Mouse (Mus musculus) cerebellum, adult 2 months (tissue): ENCODE measurements around the gene Samd15. TPM values are rescaled to one million over a fixed set of nuclear protein-coding genes. Genes with fewer than 3 reads are reported as not detected.

Experiments used
- DNase-seq, 2 experiments: peaks; one replicate each; pipeline ENCODE4 v3.0.0; 2021
- H3K27ac ChIP-seq: fragments of 200-500 bp; 2 replicates; pipeline ENCODE4 v1.5.1; 2012; ENCODE audit warnings: low read length, control low read depth, inconsistent platforms; ENCODE audit not compliant: insufficient read depth
- H3K27me3 ChIP-seq: fragments of 200-500 bp; 2 replicates; pipeline ENCODE4 v1.6.1; 2012; ENCODE audit warnings: inconsistent platforms, mild to moderate bottlenecking, low read length, moderate library complexity; ENCODE audit not compliant: control insufficient read depth, insufficient read depth
- H3K4me1 ChIP-seq: fragments of 200-500 bp; 2 replicates; pipeline ENCODE4 v1.6.1; 2011; ENCODE audit warnings: low read length; ENCODE audit not compliant: control insufficient read depth, insufficient read depth
- H3K4me3 ChIP-seq: fragments of 200-500 bp; replicated peaks from 2 replicates; pipeline ENCODE3; 2011; ENCODE audit warnings: mild to moderate bottlenecking, low read depth, low read length, control low read depth; ENCODE audit not compliant: insufficient read depth
- CTCF ChIP-seq: fragments of 200-500 bp; IDR thresholded peaks from 2 replicates; pipeline ENCODE4 v1.5.1; 2011; ENCODE audit warnings: low read depth, mild to moderate bottlenecking, control low read depth, low read length, moderate library complexity, borderline replicate concordance; ENCODE audit not compliant: insufficient read depth
- POLR2A ChIP-seq: fragments of 200-500 bp; IDR thresholded peaks from 2 replicates; pipeline ENCODE4 v1.6.1; 2011; ENCODE audit warnings: low read length, control low read depth, borderline replicate concordance; ENCODE audit not compliant: insufficient read depth
- WGBS: fragments of 180-500 bp; shearing (Covaris S2); methylation state at CpG from one replicate; pipeline ENCODE4 v1.1.7; 2018; 5-methylcytosine and 5-hydroxymethylcytosine counted together
- polyA plus RNA-seq: library from polyadenylated mRNA; depleted of rRNA; stranded (reverse); fragments of >200 nt; gene quantifications from 2 replicates; pipeline ENCODE4 v1.2.3, GENCODE M21; 2012

Gene Samd15
- polyA plus RNA-seq, 1 experiment: 1.9 TPM

DNA sequence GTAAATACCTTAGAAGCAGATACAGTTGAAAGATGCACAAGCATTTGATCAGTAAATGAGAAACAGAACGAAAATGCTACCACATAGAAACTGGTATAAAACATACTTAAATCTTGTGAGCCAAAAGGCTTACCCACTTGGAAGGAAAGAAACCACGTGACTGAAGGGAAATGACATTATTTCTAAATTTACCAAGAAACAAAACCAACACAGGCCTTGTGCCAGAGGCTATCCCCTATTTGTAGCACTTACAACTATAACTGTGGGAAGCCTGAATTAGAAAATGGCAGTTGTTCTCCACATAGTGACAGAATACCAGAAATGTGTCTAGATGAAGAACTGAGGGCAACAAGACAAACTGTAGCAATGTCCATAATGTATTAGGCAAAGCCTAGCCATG is 16.5 kb downstream of the Samd15 start:
- WGBS: 66% methylated on average over 2 of the region's 2 CpGs
- no peak for TF ChIP-seq POLR2A
- no peak for TF ChIP-seq CTCF
- H3K4me1 ChIP-seq: no peaks in the 10 kb centered on the region
- no peak overlapping the region for H3K27ac ChIP-seq
- H3K27me3 ChIP-seq: no peaks in the 10 kb centered on the region
- DNase-seq: no peak
- H3K4me3 ChIP-seq: no peak overlapping the region

DNA sequence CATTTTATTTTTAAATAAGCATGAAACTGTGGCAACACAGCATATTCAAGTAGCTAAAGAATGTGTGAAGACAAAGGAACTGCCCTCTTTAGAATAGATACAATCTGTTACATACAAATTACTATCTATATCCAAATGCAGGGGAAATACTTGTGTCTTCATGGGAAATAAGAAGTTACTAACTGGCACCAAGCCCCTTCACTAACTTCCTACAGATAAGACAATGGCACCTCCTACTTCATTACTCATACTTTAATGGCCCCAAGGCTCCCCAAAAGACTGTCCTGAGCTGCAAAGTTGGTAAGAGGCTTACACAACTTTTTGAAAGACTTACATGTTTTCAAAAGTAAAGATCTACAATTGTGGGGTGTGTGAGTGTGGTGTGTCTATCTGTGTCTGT is 18.1 kb downstream of the Samd15 start:
- H3K4me1 ChIP-seq: no peaks in the 10 kb centered on the region
- H3K27ac ChIP-seq: no peak overlapping the region
- TF ChIP-seq POLR2A: no peak
- TF ChIP-seq CTCF: no peak
- no peak for DNase-seq
- no peaks in the 10 kb centered on the region for H3K27me3 ChIP-seq
- no peak overlapping the region for H3K4me3 ChIP-seq

DNA sequence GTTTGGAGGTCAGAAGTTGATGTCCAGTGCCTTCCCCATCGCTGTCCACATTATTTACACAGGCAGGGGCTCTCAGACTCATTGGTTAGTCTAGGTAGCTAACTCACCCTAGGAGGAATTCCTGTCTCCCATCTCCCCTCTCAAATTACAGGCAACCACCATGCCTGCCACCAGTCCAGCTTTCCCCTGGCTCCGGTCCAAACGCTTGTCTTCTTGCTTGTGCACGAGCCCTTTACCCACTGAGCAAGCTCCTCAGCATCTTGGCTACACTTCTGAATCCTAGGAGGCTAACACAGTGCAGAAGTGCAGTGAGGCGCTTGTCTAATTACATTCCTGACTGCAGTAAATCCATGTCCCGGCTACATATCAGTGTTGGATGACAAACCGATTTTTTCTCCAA is 19.8 kb downstream of the Samd15 start:
- Histone ChIP-seq H3K4me3 (no peak overlapping the region), H3K27me3 (no peaks in the 10 kb centered on the region), H3K27ac (no peak overlapping the region), H3K4me1 (no peaks in the 10 kb centered on the region)
- TF ChIP-seq POLR2A: no peak
- DNase-seq: no peak
- 22% methylated on average over 7 of the region's 7 CpGs for WGBS

DNA sequence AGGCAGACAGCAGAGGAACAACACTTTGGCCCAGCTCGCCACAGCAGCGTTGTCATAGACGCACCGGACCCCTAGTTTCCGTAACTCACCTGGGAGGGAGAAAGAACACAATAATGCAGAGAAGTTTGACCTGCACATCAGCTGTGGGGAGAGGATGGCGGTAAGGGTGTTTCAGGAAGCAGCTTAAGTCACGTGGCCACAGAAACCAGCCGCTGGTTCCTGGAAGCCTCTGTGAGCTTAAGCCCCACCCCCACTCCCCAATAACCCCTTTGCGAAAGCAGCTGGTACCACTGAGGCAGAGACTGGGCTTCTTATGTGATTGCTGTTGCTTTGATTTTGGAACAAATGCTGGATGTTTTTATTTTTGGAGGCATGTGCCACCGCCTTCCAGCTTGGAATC is 25.4 kb downstream of the Samd15 start:
- WGBS: 82% methylated on average over 10 of the region's 10 CpGs
- Histone ChIP-seq H3K4me1 (no peaks in the 10 kb centered on the region), H3K27ac (no peak overlapping the region), H3K4me3 (no peak overlapping the region), H3K27me3 (no peaks in the 10 kb centered on the region)
- TF ChIP-seq CTCF: no peak
- no peak for TF ChIP-seq POLR2A
- DNase-seq: no peak

DNA sequence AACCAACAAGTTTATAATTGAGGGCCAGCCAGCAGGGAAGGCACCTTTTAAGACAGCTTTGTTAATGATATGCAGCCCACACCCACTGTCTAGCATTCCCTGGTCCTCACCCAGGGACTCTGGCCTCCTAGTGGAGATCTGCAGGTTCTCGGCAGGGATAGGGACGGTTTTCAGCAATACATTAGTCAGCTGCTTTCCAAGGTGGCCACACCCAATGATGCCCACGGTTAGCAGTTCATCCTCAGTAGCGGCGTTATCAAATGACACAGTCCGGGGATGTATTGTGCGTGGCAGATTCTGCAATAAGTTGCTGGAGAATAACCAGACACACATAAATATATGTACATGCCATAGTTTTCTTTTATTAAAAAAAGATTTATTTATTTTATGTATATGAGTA is 27.3 kb downstream of the Samd15 start:
- WGBS: 76% methylated on average over 7 of the region's 7 CpGs
- TF ChIP-seq POLR2A: no peak
- TF ChIP-seq CTCF: no peak
- no peaks in the 10 kb centered on the region for H3K27me3 ChIP-seq
- H3K4me3 ChIP-seq: no peak overlapping the region
- H3K4me1 ChIP-seq: no peaks in the 10 kb centered on the region
- H3K27ac ChIP-seq: no peak overlapping the region
- DNase-seq: no peak

DNA sequence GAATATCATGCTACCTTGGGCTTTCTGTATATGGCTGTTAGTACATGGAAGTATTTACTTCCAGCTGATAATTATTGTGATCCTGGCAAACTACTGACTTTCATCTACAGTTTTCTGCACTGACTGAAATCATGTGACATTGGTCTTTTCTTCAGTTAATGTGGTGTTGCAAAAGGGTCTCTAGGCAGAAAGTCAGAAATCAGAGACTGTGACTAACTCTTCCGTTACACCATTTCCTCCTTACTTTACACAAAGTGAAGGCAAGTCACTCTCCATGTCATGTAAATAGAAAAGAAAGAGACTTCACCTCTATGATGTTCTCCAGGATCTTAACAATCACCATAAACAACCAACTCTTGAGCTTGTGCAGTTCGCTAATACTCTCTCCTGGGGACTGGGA is 30.1 kb downstream of the Samd15 start:
- no peaks in the 10 kb centered on the region for H3K27me3 ChIP-seq
- 92% methylated on average over 2 of the region's 2 CpGs for WGBS
- H3K4me3 ChIP-seq: no peak overlapping the region
- no peak for TF ChIP-seq CTCF
- TF ChIP-seq POLR2A: no peak
- DNase-seq: no peak
- H3K27ac ChIP-seq: no peak overlapping the region
- no peaks in the 10 kb centered on the region for H3K4me1 ChIP-seq

DNA sequence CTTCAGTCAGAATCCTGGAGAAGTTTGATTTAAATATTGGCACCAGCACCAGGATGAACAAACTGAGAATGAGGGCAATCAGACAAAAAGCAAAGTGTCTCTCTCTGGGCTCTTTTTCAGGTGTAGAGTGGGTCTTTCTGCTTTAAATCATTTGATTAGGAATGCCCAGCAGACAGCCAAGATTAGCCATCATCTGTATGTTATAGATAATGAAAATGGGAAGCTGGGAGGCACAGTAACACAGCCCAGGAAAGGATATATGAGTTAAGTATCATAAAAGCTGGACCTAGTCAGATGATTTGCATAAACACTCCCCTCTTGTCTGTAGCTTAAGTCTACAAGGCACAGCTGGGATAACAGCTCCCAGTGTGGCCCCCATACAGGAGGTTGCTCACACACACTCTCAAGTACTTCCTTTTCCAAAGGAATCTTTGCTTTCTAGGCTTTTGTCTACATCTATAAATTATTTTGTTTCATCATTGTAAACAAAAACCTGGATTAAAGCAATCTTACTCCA is 30.9 kb downstream of the Samd15 start:
- Histone ChIP-seq H3K4me1 (no peaks in the 10 kb centered on the region), H3K4me3 (no peak overlapping the region), H3K27ac (no peak overlapping the region), H3K27me3 (no peaks in the 10 kb centered on the region)
- no peak for DNase-seq
- TF ChIP-seq POLR2A (no peak), CTCF (no peak)

DNA sequence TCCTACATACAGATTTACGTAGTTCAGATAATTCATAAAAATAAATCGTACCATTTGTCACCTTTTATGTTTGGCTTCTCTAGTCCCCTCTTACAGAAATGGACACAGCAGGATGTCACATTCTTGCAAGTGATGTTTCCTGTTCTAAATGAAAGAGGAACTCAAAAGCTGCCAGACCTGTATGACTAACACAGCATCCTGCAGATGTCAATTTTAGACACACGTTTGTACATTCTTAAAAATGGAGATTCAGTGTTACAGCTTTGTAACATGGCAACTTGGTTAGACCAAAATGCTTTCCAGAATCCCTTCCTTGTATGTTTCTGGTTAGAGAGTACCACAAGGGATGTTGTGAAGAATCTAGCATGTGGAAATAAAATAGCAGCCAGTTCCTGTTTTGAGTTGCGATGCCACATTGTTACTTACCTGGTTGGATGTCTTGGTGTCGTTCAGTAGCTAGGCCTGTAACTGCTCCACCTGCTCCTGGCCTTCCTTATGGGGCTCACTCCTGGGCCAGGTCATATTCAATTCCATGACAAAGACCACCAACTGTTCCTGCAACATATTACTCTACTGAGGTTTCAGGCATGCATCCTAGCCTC is 37.5 kb downstream of the Samd15 start:
- H3K27me3 ChIP-seq: no peaks in the 10 kb centered on the region
- DNase-seq: no peak
- no peak overlapping the region for H3K27ac ChIP-seq
- TF ChIP-seq CTCF (no peak), POLR2A (no peak)
- no peak overlapping the region for H3K4me3 ChIP-seq
- no peaks in the 10 kb centered on the region for H3K4me1 ChIP-seq
- WGBS: 81% methylated on average over 5 of the region's 5 CpGs
